ENCODE assay signal across 8 mouse cellular contexts in the genomic region with DNA sequence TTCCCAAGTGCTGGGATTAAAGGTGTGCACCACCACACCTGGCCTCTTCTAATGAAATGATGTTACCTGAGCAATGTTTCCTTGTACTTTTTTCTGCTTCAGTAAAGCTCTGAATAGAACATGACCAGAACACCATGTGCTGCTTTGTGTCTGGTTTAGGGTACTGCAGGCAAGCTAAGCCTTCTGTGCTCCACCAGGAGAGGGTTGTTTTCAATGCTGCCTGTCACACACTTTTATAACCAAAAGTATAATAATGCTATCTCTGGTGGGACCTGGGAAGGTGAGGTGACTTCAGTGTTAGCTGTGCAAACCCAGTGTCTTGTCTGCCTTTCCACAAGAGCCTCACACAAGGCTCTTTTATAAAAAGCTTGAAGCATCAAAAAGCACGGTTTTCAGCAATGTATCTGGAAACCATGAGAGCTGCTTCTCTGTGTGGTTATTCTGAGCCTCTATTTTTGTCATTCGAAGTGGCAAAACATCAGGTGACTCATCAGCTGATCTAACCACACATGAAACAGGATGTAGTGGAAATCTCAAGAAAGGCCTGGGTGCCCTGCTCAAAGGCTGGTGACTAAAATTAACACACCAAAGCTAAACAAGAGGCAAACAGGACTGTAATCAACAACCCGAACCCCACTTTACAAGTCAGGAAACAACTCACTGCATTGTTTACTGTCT. TPM values are rescaled to one million over a fixed set of nuclear protein-coding genes. Genes with fewer than 3 reads are reported as not detected.
DNase-seq lines count a peak whose midpoint lies in the region; ATAC-seq lines count a peak whose summit lies in the region.

No protein-coding gene starts in this region.

- no peak overlapping the region for H3K4me2 ChIP-seq in liver, embryonic 16.5 days (ENCODE audit: low read depth, low read length)
- H3K4me2 ChIP-seq in liver, embryonic 12.5 days, result no peak overlapping the region

- DNase-seq in adipocyte (ENCODE audit: low spot score), result peak; percentile 35
- peak; percentile 52 to 55 for DNase-seq in heart, postnatal 10 days
- peak; percentile 84 to 88 for DNase-seq in spleen, postnatal 36 days (ENCODE audit: low spot score in 2 of 2)
- DNase-seq in retina, embryonic 14.5 days (ENCODE audit: low spot score), result no peak
- DNase-seq in adrenal gland, postnatal 36 days, result no peak
- DNase-seq in kidney, postnatal 25 days, result no peak

- no peaks in the 10 kb centered on the region for H3K9me3 ChIP-seq in liver, embryonic 16.5 days (replicated peaks; ENCODE audit: control insufficient read depth, low read length)
- no peaks in the 10 kb centered on the region for H3K9me3 ChIP-seq in liver, embryonic 12.5 days (replicated peaks)

- no peak overlapping the region for H3K9ac ChIP-seq in liver, embryonic 16.5 days (ENCODE audit: low read depth, low read length)
- H3K9ac ChIP-seq in liver, embryonic 12.5 days, result no peak overlapping the region

- WGBS in liver, embryonic 16.5 days (ENCODE audit: insufficient replicate concordance), result 18% methylated on average over 3 of the region's 3 CpGs
- WGBS in liver, embryonic 12.5 days (ENCODE audit: insufficient replicate concordance), result 31% methylated on average over 3 of the region's 3 CpGs

- H3K36me3 ChIP-seq in liver, embryonic 16.5 days (ENCODE audit: control insufficient read depth, insufficient read depth), result peaks cover 15% of the 10 kb centered on the region
- peaks cover 94% of the 10 kb centered on the region for H3K36me3 ChIP-seq in liver, embryonic 12.5 days

- no peaks in the 10 kb centered on the region; the same call in none of the 2 replicates for H3K4me1 ChIP-seq in liver, embryonic 16.5 days (ENCODE audit: control insufficient read depth, low read depth, low read length)
- 0 out of 2 replicates have a peak, but pooled peaks cover 12% of the 10 kb centered on the region for H3K4me1 ChIP-seq in liver, embryonic 12.5 days

- H3K4me3 ChIP-seq in liver, embryonic 16.5 days (ENCODE audit: low read depth, low read length), result no peak overlapping the region
- no peak overlapping the region for H3K4me3 ChIP-seq in liver, embryonic 12.5 days

- intact Hi-C loops in heart, postnatal 10 days (cut with DNase I), result no loop called here

- peak; percentile 33; the same call in 1 of the 2 replicates for ATAC-seq in liver, embryonic 16.5 days (ENCODE audit: low read depth)
- no peak for ATAC-seq in liver, embryonic 12.5 days

- no peaks in the 10 kb centered on the region for H3K27me3 ChIP-seq in liver, embryonic 16.5 days (ENCODE audit: control insufficient read depth, insufficient read depth, low read depth, low read length)
- H3K27me3 ChIP-seq in liver, embryonic 12.5 days (replicated peaks), result no peaks in the 10 kb centered on the region

- H3K27ac ChIP-seq in liver, embryonic 16.5 days (ENCODE audit: low read length), result no peak overlapping the region
- no peak overlapping the region for H3K27ac ChIP-seq in liver, embryonic 12.5 days

RNA-seq across cellular contexts. Expression of a gene that starts 33.9 kb away (rescaled TPM):
- polyA plus RNA-seq in liver, embryonic 16.5 days (2015; fragmentation: Nextera tagmentation; extraction: Ambion mirVana), result 7.8 and 12.3 TPM in 2 replicates
- polyA plus RNA-seq in liver, embryonic 12.5 days (2016; fragmentation: Nextera tagmentation; extraction: Ambion mirVana), result 33.1 and 35.0 TPM in 2 replicates
- total RNA-seq in heart, postnatal 10 days (2021), result 10 to 100 TPM; 38.2 to 43.5 TPM
- 10 to 100 TPM; 32.5 to 39.5 TPM for total RNA-seq in adrenal gland, postnatal 36 days (2021)

Comparison
In these comparisons a context has a peak if more than half of its experiments do, and no peak if none do; other contexts are left out.
1. DNase-seq: peak in adipocyte (single experiment), heart, postnatal 10 days (2 of 2) and spleen, postnatal 36 days (2 of 2); none in retina, embryonic 14.5 days (single experiment), adrenal gland, postnatal 36 days (0 of 2) and kidney, postnatal 25 days (0 of 2).